Mouse (Mus musculus): ENCODE results near the gene Smc5. TPM values are rescaled to one million over a fixed set of nuclear protein-coding genes. Genes with fewer than 3 reads are reported as not detected.

Gene Smc5
- polyA plus RNA-seq, 2 experiments = 33.4 to 56.3 TPM

GRCm38 (mm10) chr19:23189744-23190143, 84.0 kb downstream of the Smc5 start:
- DNase-seq (ENCODE audit: low spot score) (no peak), ATAC-seq (ENCODE audit: low FRiP score, low read depth) (no peak)
- H3K27me3 ChIP-seq (ENCODE audit: control insufficient read depth, insufficient read depth, low read length) = no peaks in the 10 kb centered on the region
- TF ChIP-seq POLR2A (IDR thresholded peaks at IDR 0.05; ENCODE audit: borderline replicate concordance, extremely low read depth, insufficient read depth, insufficient read length) = no peak
- H3K9me3 ChIP-seq (ENCODE audit: control insufficient read depth, low read length) = no peaks in the 10 kb centered on the region
- no peak overlapping the region for H3K4me3 ChIP-seq (replicated peaks; ENCODE audit: low read length)
- H3K36me3 ChIP-seq (ENCODE audit: control insufficient read depth, insufficient read depth, low read length) = peaks cover 3% of the 10 kb centered on the region; the same call in 1 of the 2 replicates
- H3K9ac ChIP-seq (ENCODE audit: low read depth, low read length, severe bottlenecking) = no peak overlapping the region
- H3K27ac ChIP-seq (replicated peaks; ENCODE audit: low read depth, low read length) = no peak overlapping the region
- 93% methylated on average over 1 of the region's 1 CpGs for WGBS
- no peaks in the 10 kb centered on the region for H3K4me1 ChIP-seq (ENCODE audit: control insufficient read depth, insufficient read depth, low read length)
- no peak overlapping the region for H3K4me2 ChIP-seq (replicated peaks; ENCODE audit: low read depth, low read length, severe bottlenecking)

- Histone ChIP-seq H3K27me3 (ENCODE audit: control insufficient read depth, insufficient read depth, low read length) (no peaks in the 10 kb centered on the region), H3K4me3 (replicated peaks; ENCODE audit: low read length) (no peak overlapping the region), H3K9ac (ENCODE audit: low read depth, low read length, severe bottlenecking) (no peak overlapping the region), H3K4me2 (replicated peaks; ENCODE audit: low read depth, low read length, severe bottlenecking) (no peak overlapping the region), H3K9me3 (ENCODE audit: control insufficient read depth, low read length) (no peaks in the 10 kb centered on the region), H3K27ac (replicated peaks; ENCODE audit: low read depth, low read length) (no peak overlapping the region), H3K36me3 (ENCODE audit: control insufficient read depth, insufficient read depth, low read length) (peaks cover 5% of the 10 kb centered on the region; the same call in 1 of the 2 replicates), H3K4me1 (ENCODE audit: control insufficient read depth, insufficient read depth, low read length) (no peaks in the 10 kb centered on the region)
- no peak for TF ChIP-seq POLR2A (IDR thresholded peaks at IDR 0.05; ENCODE audit: borderline replicate concordance, extremely low read depth, insufficient read depth, insufficient read length)
- ATAC-seq (ENCODE audit: low FRiP score, low read depth) (no peak), DNase-seq (ENCODE audit: low spot score) (no peak)
- 93% methylated on average over 7 of the region's 7 CpGs for WGBS
These were observed 84.7 kb downstream of the Smc5 start for GRCm38 (mm10) chr19:23188986-23189385.

- Histone ChIP-seq H3K4me1 (ENCODE audit: control insufficient read depth, insufficient read depth, low read length) (no peaks in the 10 kb centered on the region), H3K27me3 (ENCODE audit: control insufficient read depth, insufficient read depth, low read length) (no peaks in the 10 kb centered on the region), H3K9me3 (ENCODE audit: control insufficient read depth, low read length) (no peaks in the 10 kb centered on the region), H3K36me3 (ENCODE audit: control insufficient read depth, insufficient read depth, low read length) (peaks cover 5% of the 10 kb centered on the region; the same call in 1 of the 2 replicates), H3K27ac (replicated peaks; ENCODE audit: low read depth, low read length) (no peak overlapping the region), H3K4me3 (replicated peaks; ENCODE audit: low read length) (no peak overlapping the region), H3K4me2 (replicated peaks; ENCODE audit: low read depth, low read length, severe bottlenecking) (no peak overlapping the region), H3K9ac (ENCODE audit: low read depth, low read length, severe bottlenecking) (no peak overlapping the region)
- DNase-seq (ENCODE audit: low spot score) (no peak), ATAC-seq (ENCODE audit: low FRiP score, low read depth) (no peak)
- 91% methylated on average over 6 of the region's 6 CpGs for WGBS
- TF ChIP-seq POLR2A (IDR thresholded peaks at IDR 0.05; ENCODE audit: borderline replicate concordance, extremely low read depth, insufficient read depth, insufficient read length) = no peak
These were observed 86.0 kb downstream of the Smc5 start for GRCm38 (mm10) chr19:23187732-23188131.

GRCm38 (mm10) chr19:23184068-23184467, 89.6 kb downstream of the Smc5 start:
- H3K27ac ChIP-seq (replicated peaks; ENCODE audit: low read depth, low read length) = no peak overlapping the region
- H3K9ac ChIP-seq (ENCODE audit: low read depth, low read length, severe bottlenecking) = no peak overlapping the region
- no peaks in the 10 kb centered on the region for H3K27me3 ChIP-seq (ENCODE audit: control insufficient read depth, insufficient read depth, low read length)
- no peaks in the 10 kb centered on the region for H3K4me1 ChIP-seq (ENCODE audit: control insufficient read depth, insufficient read depth, low read length)
- H3K36me3 ChIP-seq (ENCODE audit: control insufficient read depth, insufficient read depth, low read length) = peaks cover 5% of the 10 kb centered on the region; the same call in 1 of the 2 replicates
- WGBS = 54% methylated on average over 4 of the region's 4 CpGs
- no peaks in the 10 kb centered on the region for H3K9me3 ChIP-seq (ENCODE audit: control insufficient read depth, low read length)
- DNase-seq (ENCODE audit: low spot score) (no peak), ATAC-seq (ENCODE audit: low FRiP score, low read depth) (no peak)
- no peak overlapping the region for H3K4me2 ChIP-seq (replicated peaks; ENCODE audit: low read depth, low read length, severe bottlenecking)
- H3K4me3 ChIP-seq (replicated peaks; ENCODE audit: low read length) = no peak overlapping the region
- TF ChIP-seq POLR2A (IDR thresholded peaks at IDR 0.05; ENCODE audit: borderline replicate concordance, extremely low read depth, insufficient read depth, insufficient read length) = no peak

GRCm38 (mm10) chr19:23183493-23183892, 90.2 kb downstream of the Smc5 start:
- no peak overlapping the region for H3K4me3 ChIP-seq (replicated peaks; ENCODE audit: low read length)
- ATAC-seq (ENCODE audit: low FRiP score, low read depth) = no peak
- H3K9me3 ChIP-seq (ENCODE audit: control insufficient read depth, low read length) = no peaks in the 10 kb centered on the region
- H3K9ac ChIP-seq (ENCODE audit: low read depth, low read length, severe bottlenecking) = no peak overlapping the region
- no peak for TF ChIP-seq POLR2A (IDR thresholded peaks at IDR 0.05; ENCODE audit: borderline replicate concordance, extremely low read depth, insufficient read depth, insufficient read length)
- H3K4me1 ChIP-seq (ENCODE audit: control insufficient read depth, insufficient read depth, low read length) = no peaks in the 10 kb centered on the region
- DNase-seq (ENCODE audit: low spot score) = no peak
- peaks cover 5% of the 10 kb centered on the region; the same call in 1 of the 2 replicates for H3K36me3 ChIP-seq (ENCODE audit: control insufficient read depth, insufficient read depth, low read length)
- no peaks in the 10 kb centered on the region for H3K27me3 ChIP-seq (ENCODE audit: control insufficient read depth, insufficient read depth, low read length)
- no peak overlapping the region for H3K4me2 ChIP-seq (replicated peaks; ENCODE audit: low read depth, low read length, severe bottlenecking)
- H3K27ac ChIP-seq (replicated peaks; ENCODE audit: low read depth, low read length) = no peak overlapping the region
- 93% methylated on average over 4 of the region's 4 CpGs for WGBS

GRCm38 (mm10) chr19:23178533-23178932, 95.2 kb downstream of the Smc5 start:
- Histone ChIP-seq H3K4me1 (ENCODE audit: control insufficient read depth, insufficient read depth, low read length) (no peaks in the 10 kb centered on the region), H3K4me3 (replicated peaks; ENCODE audit: low read length) (no peak overlapping the region), H3K4me2 (replicated peaks; ENCODE audit: low read depth, low read length, severe bottlenecking) (no peak overlapping the region), H3K27me3 (ENCODE audit: control insufficient read depth, insufficient read depth, low read length) (no peaks in the 10 kb centered on the region), H3K9ac (ENCODE audit: low read depth, low read length, severe bottlenecking) (no peak overlapping the region), H3K36me3 (ENCODE audit: control insufficient read depth, insufficient read depth, low read length) (no peaks in the 10 kb centered on the region), H3K27ac (replicated peaks; ENCODE audit: low read depth, low read length) (no peak overlapping the region), H3K9me3 (ENCODE audit: control insufficient read depth, low read length) (no peaks in the 10 kb centered on the region)
- no peak for TF ChIP-seq POLR2A (IDR thresholded peaks at IDR 0.05; ENCODE audit: borderline replicate concordance, extremely low read depth, insufficient read depth, insufficient read length)
- DNase-seq (ENCODE audit: low spot score) = no peak
- ATAC-seq (ENCODE audit: low FRiP score, low read depth) = no peak
- WGBS = 94% methylated on average over 3 of the region's 3 CpGs
